Mouse (Mus musculus) liver, postnatal 0 days (tissue): ENCODE measurements around the gene Ube2c.

ENCODE experiments used
- CTCF ChIP-seq: sonication (generic); IDR thresholded peaks from 2 replicates; pipeline ENCODE4 v1.5.1; 2016; ENCODE audit warnings: antibody characterized with exemption, low read depth
- EP300 ChIP-seq: IDR thresholded peaks from 2 replicates; pipeline ENCODE4 v1.6.1; 2016; ENCODE audit warnings: antibody characterized with exemption, low read depth, mild to moderate bottlenecking

DNA sequence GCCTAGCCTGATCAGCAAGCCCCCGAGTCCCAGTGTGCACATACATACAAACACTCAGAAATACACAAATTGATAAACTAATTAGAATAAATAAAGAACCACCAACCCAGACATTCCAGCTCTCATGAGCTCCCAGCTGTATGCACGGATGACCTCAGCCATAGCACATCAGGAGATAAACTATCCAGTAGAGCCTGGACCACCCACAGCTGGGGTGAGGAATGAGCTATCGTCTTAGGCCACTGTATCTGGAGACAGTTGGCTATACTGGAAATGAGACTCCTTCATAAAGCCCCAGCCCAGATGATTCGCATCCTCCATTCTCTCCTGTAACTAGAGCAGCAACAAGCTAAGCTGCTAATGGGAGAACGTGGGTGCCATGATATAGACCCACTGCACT lies 34.9 kb upstream of the Ube2c start:
- TF ChIP-seq EP300 (no peak), CTCF (no peak)
